Mouse (Mus musculus) lung, embryonic 15.5 days (tissue): ENCODE results near the gene Olfr1413. TPM values are rescaled to one million over a fixed set of nuclear protein-coding genes. Genes with fewer than 3 reads are reported as not detected.

Source experiments
- ATAC-seq: fragments of 200-750 bp; cut with Nextera tagmentation; 2 replicates; pipeline ENCODE4 v1.8.0; 2017; ENCODE audit warnings: moderate number of reproducible peaks, borderline replicate concordance; ENCODE audit not compliant: low FRiP score, low TSS enrichment; ENCODE audit errors: extremely low read depth
- H3K27ac ChIP-seq: fragments of 300-500 bp; sonication (generic); 2 replicates; pipeline ENCODE4 v1.5.1; 2015; ENCODE audit warnings: moderate library complexity, mild to moderate bottlenecking, inconsistent platforms
- H3K27me3 ChIP-seq: fragments of 300-500 bp; sonication (generic); 2 replicates; pipeline ENCODE4 v1.6.1; 2015; ENCODE audit warnings: inconsistent platforms
- H3K36me3 ChIP-seq: fragments of 300-500 bp; sonication (generic); 2 replicates; pipeline ENCODE4 v1.6.1; 2015; ENCODE audit warnings: inconsistent platforms
- H3K4me1 ChIP-seq: fragments of 300-500 bp; sonication (generic); 2 replicates; pipeline ENCODE4 v1.6.1; 2015; ENCODE audit warnings: inconsistent platforms
- H3K4me2 ChIP-seq: fragments of 300-500 bp; sonication (generic); 2 replicates; pipeline ENCODE4 v1.6.1; 2015; ENCODE audit warnings: inconsistent platforms, mild to moderate bottlenecking, moderate library complexity
- H3K4me3 ChIP-seq: fragments of 300-500 bp; sonication (generic); 2 replicates; pipeline ENCODE4 v1.5.1; 2015; ENCODE audit warnings: mild to moderate bottlenecking, inconsistent platforms
- H3K9ac ChIP-seq: fragments of 300-500 bp; sonication (generic); 2 replicates; pipeline ENCODE4 v1.6.1; 2015; ENCODE audit warnings: inconsistent platforms
- H3K9me3 ChIP-seq: fragments of 300-500 bp; sonication (generic); 2 replicates; pipeline ENCODE4 v1.6.1; 2016; ENCODE audit warnings: inconsistent platforms
- WGBS: fragments of 180-500 bp; shearing (Covaris S2); methylation state at CpG from one replicate; pipeline ENCODE4 v1.1.7; 2015; 5-methylcytosine and 5-hydroxymethylcytosine counted together
- polyA plus RNA-seq: library from polyadenylated mRNA; unstranded; fragments of >200 nt; fragmentation: Nextera tagmentation; extraction: Ambion mirVana; gene quantifications from 2 replicates; pipeline ENCODE4 v1.2.1, GENCODE M21; 2015

The Olfr1413 gene
- polyA plus RNA-seq, 1 experiment from 2014 or later: not detected

DNA sequence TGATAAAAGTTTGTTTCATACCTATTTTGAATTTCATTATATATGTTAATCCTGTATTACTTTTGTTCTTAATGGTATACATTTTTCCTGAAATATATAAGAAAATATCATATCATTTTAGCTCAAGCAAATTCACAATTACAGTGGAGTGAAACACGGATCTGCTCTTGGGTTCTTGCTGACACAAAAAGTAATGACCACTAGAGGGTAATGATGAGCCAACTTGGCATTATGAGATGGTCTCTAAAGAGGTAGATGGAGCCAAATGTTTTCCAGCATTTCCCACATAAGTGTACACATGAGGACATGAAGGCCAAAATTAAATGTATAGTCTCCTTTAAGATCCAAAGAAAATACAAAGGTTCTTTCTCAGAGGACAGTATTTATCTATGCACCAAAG is 43.4 kb downstream of the Olfr1413 start:
- no peak for ATAC-seq
- Histone ChIP-seq H3K36me3 (no peaks in the 10 kb centered on the region), H3K9ac (no peak overlapping the region), H3K27ac (no peak overlapping the region), H3K4me1 (no peaks in the 10 kb centered on the region), H3K4me2 (no peak overlapping the region), H3K27me3 (no peaks in the 10 kb centered on the region), H3K4me3 (no peak overlapping the region), H3K9me3 (no peaks in the 10 kb centered on the region)
- 12% methylated on average over 1 of the region's 1 CpGs for WGBS

DNA sequence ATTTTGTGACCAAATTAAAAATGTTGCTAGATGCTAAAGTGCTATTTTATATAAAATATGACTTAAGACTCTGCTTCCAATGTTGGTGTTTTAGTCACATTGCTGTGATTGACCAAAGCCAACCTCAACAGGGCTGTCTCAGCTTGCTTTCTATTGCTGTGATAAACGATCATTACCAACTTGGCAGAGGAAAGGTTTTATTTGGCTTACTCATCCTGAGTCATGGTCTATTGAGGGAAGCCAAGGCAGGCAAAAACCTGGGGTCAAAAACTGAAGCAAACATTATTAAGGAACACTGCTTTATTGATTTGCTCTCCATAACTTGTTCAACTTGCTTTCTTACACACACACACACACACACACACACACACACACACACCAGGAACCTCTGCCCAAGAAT is 44.9 kb downstream of the Olfr1413 start:
- Histone ChIP-seq H3K4me2 (no peak overlapping the region), H3K4me3 (no peak overlapping the region), H3K4me1 (no peaks in the 10 kb centered on the region), H3K27ac (no peak overlapping the region), H3K36me3 (no peaks in the 10 kb centered on the region), H3K9ac (no peak overlapping the region), H3K9me3 (no peaks in the 10 kb centered on the region), H3K27me3 (no peaks in the 10 kb centered on the region)
- no peak for ATAC-seq
- WGBS: 74% methylated on average over 1 of the region's 1 CpGs

DNA sequence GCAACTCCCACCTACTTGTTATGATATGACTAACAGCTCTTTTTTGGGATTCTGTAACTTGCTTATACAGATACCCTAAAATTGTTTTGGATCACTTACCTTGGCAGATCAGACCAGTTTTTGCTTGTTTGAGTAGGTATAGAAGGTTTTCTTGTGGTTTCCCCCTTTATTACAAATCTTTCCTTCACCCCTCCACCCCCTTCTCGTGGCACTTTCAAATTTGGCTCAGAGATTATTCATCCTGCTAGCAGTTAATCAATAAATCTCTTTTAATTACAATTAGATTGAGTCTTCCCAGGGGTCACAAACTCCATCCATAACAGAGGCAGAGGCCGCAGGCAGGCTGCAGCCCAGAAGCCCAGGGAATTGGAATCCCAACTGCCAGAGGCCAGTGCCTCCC is 46.4 kb downstream of the Olfr1413 start, which contains the start of gene Olfr12:
TSS of gene Olfr12 (plus strand) at position 301 of the 400 bp plus-strand sequence.
- ATAC-seq: no peak
- no peaks in the 10 kb centered on the region for H3K36me3 ChIP-seq
- no peak within 1 kb of the TSS for H3K27ac ChIP-seq
- no peaks in the 10 kb centered on the region for H3K4me1 ChIP-seq
- H3K9ac ChIP-seq: no peak within 1 kb of the TSS
- no peaks in the 10 kb centered on the region for H3K27me3 ChIP-seq
- H3K4me3 ChIP-seq: no peak within 1 kb of the TSS
- 45% methylated on average over 2 of the region's 2 CpGs for WGBS
- no peaks in the 10 kb centered on the region for H3K9me3 ChIP-seq
- no peak within 1 kb of the TSS for H3K4me2 ChIP-seq

DNA sequence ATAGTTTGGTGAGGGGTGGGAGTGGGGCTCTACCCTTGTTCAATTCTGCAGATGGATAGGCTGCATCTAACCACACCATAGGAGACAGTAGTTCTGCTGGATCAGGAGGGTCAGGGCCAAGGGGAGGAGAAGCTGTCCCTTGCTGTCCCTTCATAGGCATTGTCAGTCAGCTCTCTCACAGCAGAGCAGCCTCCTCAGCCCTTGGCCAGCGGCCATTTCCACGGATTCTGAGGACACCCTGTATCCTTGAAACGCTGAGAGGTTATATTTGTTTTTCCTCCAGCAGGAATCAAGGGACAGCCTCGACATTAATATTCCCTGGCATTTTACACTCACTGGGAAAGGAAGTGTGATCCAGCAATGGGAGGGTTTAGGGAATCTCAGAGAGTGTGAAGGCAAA is 47.2 kb downstream of the Olfr1413 start:
- ATAC-seq: no peak
- WGBS: 28% methylated on average over 4 of the region's 4 CpGs
- H3K4me2 ChIP-seq: no peak overlapping the region

More for the DNA sequence above, 47.2 kb downstream of the Olfr1413 start:
- Histone ChIP-seq H3K9me3 (no peaks in the 10 kb centered on the region), H3K36me3 (no peaks in the 10 kb centered on the region), H3K4me3 (no peak overlapping the region), H3K27me3 (no peaks in the 10 kb centered on the region), H3K9ac (no peak overlapping the region), H3K4me1 (no peaks in the 10 kb centered on the region), H3K27ac (no peak overlapping the region)

Other genes starting within 250 kb of the Olfr1413 start
- 272 and 278 TPM in 2 replicates for gene Ndufa10, start 97.5 kb upstream of the Olfr1413 start, polyA plus RNA-seq
- gene Olfr1416, start 86.2 kb upstream of the Olfr1413 start, polyA plus RNA-seq: not detected in 2 replicates
- not detected in 2 replicates for gene Olfr1415, start 75.2 kb upstream of the Olfr1413 start, polyA plus RNA-seq
- not detected in 2 replicates for gene Olfr1414, start 52.7 kb upstream of the Olfr1413 start, polyA plus RNA-seq
- not detected in 2 replicates for gene Olfr1412, start 14.5 kb downstream of the Olfr1413 start, polyA plus RNA-seq
- gene Olfr1411, start 23.1 kb downstream of the Olfr1413 start, polyA plus RNA-seq: not detected in 2 replicates
- not detected in 2 replicates for gene Olfr1410, start 34.5 kb downstream of the Olfr1413 start, polyA plus RNA-seq
- gene Olfr12, start 46.5 kb downstream of the Olfr1413 start, polyA plus RNA-seq: not detected in 2 replicates
- 354 and 385 TPM in 2 replicates for gene Cops9, start 70.7 kb downstream of the Olfr1413 start, polyA plus RNA-seq
- 0.31 TPM in 1 of 2 replicates, not detected in the other for gene Otos, start 77.5 kb downstream of the Olfr1413 start, polyA plus RNA-seq